Mouse (Mus musculus): Measurements from ENCODE around the gene Slirp.

The Slirp gene

GRCm38 (mm10) chr12:87443700-87444122 lies at the start of gene Slirp, which contains the start of gene Alkbh1:
TSS of gene Slirp (plus strand) at chr12:87443896.
TSS of gene Alkbh1 (minus strand) at chr12:87444017.
- DNase-seq (ENCODE audit: low spot score in 2 of 2), result peak; percentile 83 to 89

GRCm38 (mm10) chr12:87394316-87394715 lies 49.4 kb upstream of the Slirp start:
- no peak for DNase-seq (ENCODE audit: low spot score in 2 of 2)

GRCm38 (mm10) chr12:87397126-87397525 lies 46.6 kb upstream of the Slirp start:
- no peak for DNase-seq (ENCODE audit: low spot score in 2 of 2)

GRCm38 (mm10) chr12:87397811-87398417 lies 45.8 kb upstream of the Slirp start:
- DNase-seq (ENCODE audit: low spot score in 2 of 2), result no peak

- no peak for DNase-seq (ENCODE audit: low spot score in 2 of 2)
Measured at GRCm38 (mm10) chr12:87399119-87399819, 44.4 kb upstream of the Slirp start.

GRCm38 (mm10) chr12:87401883-87402282 lies 41.8 kb upstream of the Slirp start:
- DNase-seq (ENCODE audit: low spot score in 2 of 2), result no peak

- no peak for DNase-seq (ENCODE audit: low spot score in 2 of 2)
Measured at GRCm38 (mm10) chr12:87405165-87405564, 38.5 kb upstream of the Slirp start.

GRCm38 (mm10) chr12:87405721-87406120 lies 38.0 kb upstream of the Slirp start:
- DNase-seq (ENCODE audit: low spot score in 2 of 2), result no peak

GRCm38 (mm10) chr12:87407869-87408605 lies 35.7 kb upstream of the Slirp start:
- DNase-seq (ENCODE audit: low spot score in 2 of 2), result no peak

GRCm38 (mm10) chr12:87409123-87409522 lies 34.6 kb upstream of the Slirp start:
- no peak for DNase-seq (ENCODE audit: low spot score in 2 of 2)

- no peak for DNase-seq (ENCODE audit: low spot score in 2 of 2)
Measured at GRCm38 (mm10) chr12:87410999-87411398, 32.7 kb upstream of the Slirp start.

GRCm38 (mm10) chr12:87413179-87413790 lies 30.4 kb upstream of the Slirp start:
- DNase-seq (ENCODE audit: low spot score in 2 of 2), result peak in 1 of 2 experiments; percentile 59

- no peak for DNase-seq (ENCODE audit: low spot score in 2 of 2)
Measured at GRCm38 (mm10) chr12:87415358-87415757, 28.3 kb upstream of the Slirp start.

GRCm38 (mm10) chr12:87416690-87417089 lies 27.0 kb upstream of the Slirp start:
- no peak for DNase-seq (ENCODE audit: low spot score in 2 of 2)

- peak in 1 of 2 experiments; percentile 29 for DNase-seq (ENCODE audit: low spot score in 2 of 2)
Measured at GRCm38 (mm10) chr12:87418921-87419320, 24.8 kb upstream of the Slirp start.

- DNase-seq (ENCODE audit: low spot score in 2 of 2), result no peak
Measured at GRCm38 (mm10) chr12:87419974-87420485, 23.7 kb upstream of the Slirp start.

- DNase-seq (ENCODE audit: low spot score in 2 of 2), result no peak
Measured at GRCm38 (mm10) chr12:87421708-87422507, 21.8 kb upstream of the Slirp start.

GRCm38 (mm10) chr12:87423700-87424099 lies 20.0 kb upstream of the Slirp start:
- DNase-seq (ENCODE audit: low spot score in 2 of 2), result no peak

GRCm38 (mm10) chr12:87424516-87424915 lies 19.2 kb upstream of the Slirp start:
- DNase-seq (ENCODE audit: low spot score in 2 of 2), result no peak

- no peak for DNase-seq (ENCODE audit: low spot score in 2 of 2)
Measured at GRCm38 (mm10) chr12:87426354-87427031, 17.2 kb upstream of the Slirp start.

Measured in frontal cortex, postnatal 10 days (tissue).